Mouse (Mus musculus) liver, embryonic 15.5 days (tissue): ENCODE data around the gene 1700020L24Rik. TPM values are rescaled to one million over a fixed set of nuclear protein-coding genes. Genes with fewer than 3 reads are reported as not detected.
A peak's percentile ranks its signal among the peaks of the same experiment; 100 is the strongest.

Experiments used
- ATAC-seq: fragments of 200-750 bp; cut with Nextera tagmentation; 2 replicates; pipeline ENCODE4 v1.8.0; 2017; ENCODE audit warnings: moderate number of reproducible peaks, mild to moderate bottlenecking, moderate library complexity; ENCODE audit not compliant: insufficient read depth
- H3K27ac ChIP-seq: fragments of 300-500 bp; sonication (generic); replicated peaks from 2 replicates; pipeline ENCODE4 v1.5.1; 2015; ENCODE audit warnings: mild to moderate bottlenecking, inconsistent platforms
- H3K27me3 ChIP-seq: fragments of 300-500 bp; sonication (generic); 2 replicates; pipeline ENCODE4 v1.6.1; 2015; ENCODE audit warnings: mild to moderate bottlenecking, inconsistent platforms
- H3K36me3 ChIP-seq: fragments of 300-500 bp; sonication (generic); replicated peaks from 2 replicates; pipeline ENCODE4 v1.6.1; 2015; ENCODE audit warnings: moderate library complexity, mild to moderate bottlenecking, inconsistent platforms
- H3K4me1 ChIP-seq: fragments of 300-500 bp; sonication (generic); replicated peaks from 2 replicates; pipeline ENCODE4 v1.6.1; 2015; ENCODE audit warnings: inconsistent platforms
- H3K4me2 ChIP-seq: fragments of 300-500 bp; sonication (generic); 2 replicates; pipeline ENCODE4 v1.6.1; 2015; ENCODE audit warnings: moderate library complexity, mild to moderate bottlenecking, inconsistent platforms
- H3K4me3 ChIP-seq: fragments of 300-500 bp; sonication (generic); replicated peaks from 2 replicates; pipeline ENCODE4 v1.5.1; 2015; ENCODE audit warnings: mild to moderate bottlenecking, inconsistent platforms
- H3K9ac ChIP-seq: fragments of 300-500 bp; sonication (generic); 2 replicates; pipeline ENCODE4 v1.6.1; 2015; ENCODE audit warnings: moderate library complexity, mild to moderate bottlenecking, inconsistent platforms
- H3K9me3 ChIP-seq: fragments of 300-500 bp; sonication (generic); replicated peaks from 2 replicates; pipeline ENCODE4 v1.6.1; 2016; ENCODE audit warnings: inconsistent platforms
- WGBS: fragments of 180-500 bp; shearing (Covaris S2); methylation state at CpG from one replicate; pipeline ENCODE4 v1.1.7; 2015; ENCODE audit warnings: mixed read lengths; ENCODE audit not compliant: insufficient replicate concordance; 5-methylcytosine and 5-hydroxymethylcytosine counted together
- polyA plus RNA-seq: library from polyadenylated mRNA; unstranded; fragments of >200 nt; fragmentation: Nextera tagmentation; extraction: Ambion mirVana; gene quantifications from 2 replicates; pipeline ENCODE4 v1.2.1, GENCODE M21; 2015

1700020L24Rik gene
- polyA plus RNA-seq, 1 experiment from 2014 or later = 2.7 TPM

DNA sequence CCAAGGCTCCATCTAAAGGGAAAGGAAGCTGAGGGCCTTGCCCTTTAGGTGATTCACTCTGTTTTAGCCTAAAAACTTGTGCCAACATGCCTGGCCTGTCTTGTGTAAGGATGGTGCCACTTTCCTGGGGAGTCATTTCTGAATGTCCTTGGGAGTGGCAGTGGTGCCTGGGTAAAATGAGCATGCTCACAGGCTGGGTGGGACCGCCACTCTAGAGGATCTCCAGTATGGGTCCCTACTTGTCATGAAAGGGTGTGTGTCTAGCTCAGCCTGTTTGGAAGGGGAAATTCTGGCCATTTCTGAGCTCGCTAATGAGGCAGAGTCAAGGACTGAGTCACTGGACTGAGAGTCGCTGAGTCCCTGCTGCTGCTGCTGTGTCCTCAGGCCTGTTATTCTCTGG lies 18.1 kb downstream of the 1700020L24Rik start:
- no peak for ATAC-seq
- 40% methylated on average over 3 of the region's 3 CpGs for WGBS
- no peak overlapping the region for H3K27ac ChIP-seq

GRCm38 (mm10) chr11:83457257-83457656 lies 19.8 kb downstream of the 1700020L24Rik start:
- WGBS = 41% methylated on average over 7 of the region's 7 CpGs
- H3K27ac ChIP-seq = no peak overlapping the region

More for the DNA sequence above, 18.1 kb downstream of the 1700020L24Rik start:
- Histone ChIP-seq H3K27me3 (peaks cover 9% of the 10 kb centered on the region), H3K36me3 (no peaks in the 10 kb centered on the region), H3K4me2 (no peak overlapping the region), H3K9ac (no peak overlapping the region), H3K9me3 (no peaks in the 10 kb centered on the region), H3K4me3 (no peak overlapping the region), H3K4me1 (peaks cover 18% of the 10 kb centered on the region)

DNA sequence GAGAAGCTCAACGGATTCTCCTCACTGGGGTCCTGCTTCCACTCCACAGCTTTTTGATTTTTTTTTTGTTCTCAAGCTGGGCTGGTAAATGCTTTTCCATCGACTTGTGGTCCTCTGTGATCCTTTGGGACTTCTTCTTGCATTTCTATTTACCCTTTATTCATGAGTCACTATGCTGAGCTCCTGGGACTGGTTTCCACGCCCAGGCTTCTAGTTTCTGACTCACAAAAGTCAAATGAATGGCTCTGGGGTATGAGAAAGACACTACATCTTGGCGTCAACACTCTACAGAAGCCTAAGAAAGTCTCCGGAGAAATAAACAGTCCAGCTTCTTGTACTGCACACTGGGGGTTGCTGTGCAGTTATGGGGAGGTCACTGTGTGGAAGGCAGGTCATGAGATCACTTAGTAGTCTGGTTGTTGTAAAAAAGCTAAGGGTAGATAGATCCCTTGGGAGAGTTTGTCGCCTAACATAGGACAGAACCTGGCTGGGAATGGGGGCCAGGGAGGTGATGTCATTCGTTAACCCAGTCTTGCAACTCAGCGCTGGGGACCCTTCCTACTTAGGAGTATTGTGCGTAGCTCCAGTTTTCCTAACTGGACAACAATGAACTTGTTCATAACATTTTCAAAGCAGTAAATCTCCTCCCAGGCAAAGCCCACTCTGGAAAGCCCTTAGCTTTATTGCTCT lies 20.6 kb downstream of the 1700020L24Rik start:
- H3K9ac ChIP-seq = no peak overlapping the region
- H3K4me2 ChIP-seq = no peak overlapping the region
- no peak overlapping the region for H3K4me3 ChIP-seq
- 60% methylated on average over 9 of the region's 9 CpGs for WGBS
- no peak for ATAC-seq
- H3K9me3 ChIP-seq = no peaks in the 10 kb centered on the region
- no peak overlapping the region for H3K27ac ChIP-seq
- H3K27me3 ChIP-seq = peaks cover 33% of the 10 kb centered on the region
- peaks cover 27% of the 10 kb centered on the region for H3K4me1 ChIP-seq
- H3K36me3 ChIP-seq = no peaks in the 10 kb centered on the region

More at GRCm38 (mm10) chr11:83457257-83457656, 19.8 kb downstream of the 1700020L24Rik start:
- Histone ChIP-seq H3K4me2 (no peak overlapping the region), H3K4me1 (peaks cover 23% of the 10 kb centered on the region), H3K9ac (no peak overlapping the region), H3K36me3 (no peaks in the 10 kb centered on the region), H3K9me3 (no peaks in the 10 kb centered on the region), H3K27me3 (peaks cover 25% of the 10 kb centered on the region), H3K4me3 (no peak overlapping the region)
- no peak for ATAC-seq

DNA sequence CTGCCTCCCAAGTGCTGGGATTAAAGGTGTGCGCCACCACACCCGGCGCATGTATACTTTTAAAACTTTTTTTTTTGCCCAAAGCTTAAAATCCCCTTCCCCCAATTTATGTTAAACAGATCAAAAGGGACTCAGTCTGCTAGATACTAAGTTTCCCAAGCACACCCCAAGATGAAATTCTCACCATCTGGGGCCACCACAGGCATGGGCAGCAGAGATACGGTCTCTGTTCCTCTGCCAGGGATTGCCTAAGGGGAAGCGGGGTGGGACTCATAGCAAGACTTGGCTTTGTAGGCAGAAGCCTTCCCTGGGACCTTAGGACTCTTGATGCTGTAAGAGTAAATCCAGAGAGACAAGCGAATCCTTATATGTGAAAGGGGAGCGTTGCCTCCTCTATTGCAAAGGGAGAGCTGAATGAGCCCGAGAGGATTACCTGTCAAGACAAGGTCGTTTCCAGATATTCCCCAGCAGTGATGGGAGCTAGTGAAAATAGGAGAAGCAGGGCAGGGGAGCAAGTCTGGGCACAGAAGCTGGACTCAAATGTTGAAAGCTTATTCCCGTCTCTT lies 24.1 kb downstream of the 1700020L24Rik start:
- no peak for ATAC-seq
- Histone ChIP-seq H3K4me1 (peaks cover 9% of the 10 kb centered on the region; the same call in 1 of the 2 replicates), H3K4me2 (no peak overlapping the region), H3K27ac (no peak overlapping the region), H3K36me3 (no peaks in the 10 kb centered on the region), H3K9me3 (no peaks in the 10 kb centered on the region), H3K9ac (no peak overlapping the region), H3K27me3 (peaks cover 66% of the 10 kb centered on the region), H3K4me3 (no peak overlapping the region)
- 62% methylated on average over 10 of the region's 10 CpGs for WGBS

DNA sequence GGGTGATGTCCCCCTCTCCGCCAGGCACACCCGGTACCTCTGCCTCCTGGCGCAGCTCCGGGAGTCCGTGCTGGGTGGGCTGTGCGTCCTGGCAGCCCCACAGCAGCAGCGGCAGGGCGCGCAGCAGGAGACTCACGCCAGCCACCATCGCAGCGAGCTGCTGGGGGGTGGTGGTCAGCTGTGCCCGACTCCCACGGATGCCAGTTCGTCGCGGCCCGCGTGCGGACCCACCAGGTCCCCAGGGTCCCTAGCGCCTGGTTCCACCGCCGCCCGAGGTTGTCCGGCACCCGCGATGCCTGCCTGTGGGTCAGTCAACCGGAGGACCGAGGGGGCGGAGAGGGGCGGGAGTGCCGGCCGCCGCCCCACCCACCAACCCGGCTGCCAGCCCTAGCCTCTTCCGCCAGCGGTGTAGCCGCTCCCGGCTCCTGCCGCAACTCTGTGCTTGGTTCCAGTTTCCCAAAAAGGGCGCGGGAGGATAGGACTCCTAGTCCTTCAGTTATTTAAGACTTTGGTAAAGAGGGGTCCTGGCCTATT lies 25.3 kb downstream of the 1700020L24Rik start, which contains the start of gene Mmp28:
Mmp28 (minus strand) TSS at position 361 of the 534 bp plus-strand sequence.
- Histone ChIP-seq H3K4me1 (peaks cover 9% of the 10 kb centered on the region; the same call in 1 of the 2 replicates), H3K27ac (no peak within 1 kb of the TSS), H3K9me3 (no peaks in the 10 kb centered on the region), H3K4me3 (peak within 1 kb of the TSS; percentile 58), H3K4me2 (peak within 1 kb of the TSS; percentile 75), H3K9ac (0 out of 2 replicates have a peak within 1 kb of the TSS, but pooled peaks have one; percentile 25), H3K36me3 (no peaks in the 10 kb centered on the region), H3K27me3 (peaks cover 70% of the 10 kb centered on the region)
- WGBS = under 1% methylated on average over 42 of the region's 42 CpGs
- no peak; the same call in 1 of the 2 replicates for ATAC-seq

GRCm38 (mm10) chr11:83465976-83466375 lies 28.5 kb downstream of the 1700020L24Rik start:
- no peak for ATAC-seq
- no peak overlapping the region for H3K4me2 ChIP-seq
- no peak overlapping the region for H3K9ac ChIP-seq
- H3K9me3 ChIP-seq = no peaks in the 10 kb centered on the region
- no peaks in the 10 kb centered on the region for H3K36me3 ChIP-seq
- peaks cover 62% of the 10 kb centered on the region for H3K27me3 ChIP-seq
- H3K27ac ChIP-seq = no peak overlapping the region
- H3K4me3 ChIP-seq = no peak overlapping the region
- H3K4me1 ChIP-seq = peaks cover 9% of the 10 kb centered on the region; the same call in 1 of the 2 replicates
- WGBS = 20% methylated on average over 2 of the region's 2 CpGs

- 36% methylated on average over 11 of the region's 11 CpGs for WGBS
- Histone ChIP-seq H3K27ac (no peak overlapping the region), H3K9ac (no peak overlapping the region)
Observed at GRCm38 (mm10) chr11:83467120-83467652, 29.7 kb downstream of the 1700020L24Rik start.

DNA sequence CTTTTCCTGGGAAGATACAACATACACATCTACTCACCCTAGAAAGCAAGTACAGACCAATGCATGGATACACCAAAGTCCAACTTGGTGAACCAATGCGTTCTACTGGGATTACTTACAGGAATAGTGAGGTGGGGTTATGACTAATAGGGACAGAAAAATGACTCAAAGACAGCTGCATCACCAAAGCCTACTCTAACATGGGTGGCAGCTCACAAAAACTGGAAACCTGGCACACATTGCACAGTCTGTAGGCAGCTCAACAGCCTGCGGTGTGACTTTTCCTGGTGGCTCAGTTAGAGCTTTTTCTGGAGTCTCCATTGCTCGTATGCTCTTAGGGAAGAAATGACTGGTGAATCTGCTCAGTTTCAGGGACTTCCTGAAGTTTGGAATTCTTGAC lies 31.3 kb downstream of the 1700020L24Rik start:
- no peaks in the 10 kb centered on the region for H3K36me3 ChIP-seq
- WGBS = 76% methylated on average over 3 of the region's 3 CpGs
- H3K27me3 ChIP-seq = peaks cover 35% of the 10 kb centered on the region
- H3K4me1 ChIP-seq = peaks cover 11% of the 10 kb centered on the region
- H3K9me3 ChIP-seq = no peaks in the 10 kb centered on the region
- no peak overlapping the region for H3K27ac ChIP-seq
- H3K4me3 ChIP-seq = no peak overlapping the region
- no peak for ATAC-seq
- H3K4me2 ChIP-seq = no peak overlapping the region
- H3K9ac ChIP-seq = no peak overlapping the region

More at GRCm38 (mm10) chr11:83467120-83467652, 29.7 kb downstream of the 1700020L24Rik start:
- H3K4me1 ChIP-seq = peaks cover 14% of the 10 kb centered on the region
- no peak for ATAC-seq
- no peaks in the 10 kb centered on the region for H3K36me3 ChIP-seq
- H3K4me3 ChIP-seq = no peak overlapping the region
- H3K9me3 ChIP-seq = no peaks in the 10 kb centered on the region
- peaks cover 50% of the 10 kb centered on the region for H3K27me3 ChIP-seq
- H3K4me2 ChIP-seq = no peak overlapping the region

- Histone ChIP-seq H3K27me3 (peaks cover 7% of the 10 kb centered on the region; the same call in 1 of the 2 replicates), H3K9me3 (no peaks in the 10 kb centered on the region), H3K36me3 (peaks cover 11% of the 10 kb centered on the region), H3K27ac (peak overlapping the region; percentile 83), H3K4me3 (peak overlapping the region; percentile 97), H3K4me1 (peaks cover 29% of the 10 kb centered on the region), H3K4me2 (peak overlapping the region; percentile 77), H3K9ac (peak overlapping the region; percentile 63; the same call in 1 of the 2 replicates)
- WGBS = 73% methylated on average over 2 of the region's 2 CpGs
- no peak for ATAC-seq
Observed at GRCm38 (mm10) chr11:83471766-83472165, 34.3 kb downstream of the 1700020L24Rik start.

DNA sequence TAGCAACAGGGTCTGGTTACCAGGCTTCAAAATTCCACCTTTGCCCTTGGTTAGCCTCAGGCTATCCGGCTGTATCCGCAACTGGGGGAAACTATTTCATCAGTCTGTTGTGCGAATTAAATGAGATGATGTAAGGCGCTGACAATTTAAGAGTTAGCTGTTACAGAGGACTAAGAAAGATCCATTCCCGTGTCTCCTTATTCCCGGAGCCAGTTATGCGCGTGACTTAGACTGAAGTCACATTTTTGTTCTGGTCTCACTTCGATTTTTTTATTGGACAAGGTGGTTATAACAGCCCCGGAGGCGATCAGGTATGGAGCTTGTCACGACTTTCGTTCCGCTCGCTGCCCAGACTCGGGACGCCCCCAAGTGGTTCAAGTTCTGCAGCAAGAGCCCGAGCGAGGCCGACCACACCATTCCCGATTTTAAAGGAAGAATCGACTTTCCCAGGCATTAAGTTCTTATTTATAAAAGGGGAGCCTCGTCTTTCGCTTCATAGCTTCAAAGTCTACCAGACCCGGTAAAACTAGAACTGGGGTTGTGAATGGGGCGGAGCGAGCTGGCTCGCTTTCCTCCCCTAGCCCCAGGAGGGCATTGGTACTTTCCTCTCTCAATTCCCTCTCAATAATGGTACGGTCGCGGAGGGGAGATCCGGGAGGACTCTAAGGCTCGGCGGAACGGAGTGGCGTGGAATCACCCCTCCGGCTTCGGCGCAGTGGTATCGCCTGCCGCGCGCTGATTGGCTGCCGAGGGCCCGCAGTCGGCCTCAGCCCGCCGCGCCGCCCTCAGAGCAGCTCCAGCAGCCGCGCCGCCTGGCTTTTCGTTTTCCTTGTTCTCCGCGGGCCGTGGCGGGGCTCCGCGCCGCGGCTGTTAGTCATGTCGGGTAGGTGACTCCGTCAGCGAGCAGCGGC lies 35.1 kb downstream of the 1700020L24Rik start, which contains the start of gene Taf15:
Taf15 (plus strand) TSS at position 763 of the 911 bp plus-strand sequence.
- peak within 1 kb of the TSS; percentile 89 for H3K27ac ChIP-seq
- WGBS = under 1% methylated on average over 66 of the region's 66 CpGs
- ATAC-seq = peak; percentile 95
- peak within 1 kb of the TSS; percentile 97 for H3K4me3 ChIP-seq
- peaks cover 5% of the 10 kb centered on the region; the same call in 1 of the 2 replicates for H3K27me3 ChIP-seq
- peak within 1 kb of the TSS; percentile 77 for H3K4me2 ChIP-seq
- H3K4me1 ChIP-seq = peaks cover 30% of the 10 kb centered on the region
- peak within 1 kb of the TSS; percentile 95 for H3K9ac ChIP-seq
- no peaks in the 10 kb centered on the region for H3K9me3 ChIP-seq
- peaks cover 15% of the 10 kb centered on the region for H3K36me3 ChIP-seq
